Mouse (Mus musculus) regulatory T cell (primary cell): ENCODE data around the gene Blzf1.

Experiments used
- in situ Hi-C: fragments of 300-600 bp; cut with MboI, MseI; formaldehyde crosslinking; loops from one replicate; pipeline ENCODE4 v1.15.1; 2025; ENCODE audit warnings: high pct_unique_total_duplicates

Gene Blzf1

GRCm38 (mm10) chr1:164307124-164307751, at the start of gene Blzf1:
Gene Blzf1, minus strand, starts transcription at chr1:164307489.
- in situ Hi-C loops = no loop called here

DNA sequence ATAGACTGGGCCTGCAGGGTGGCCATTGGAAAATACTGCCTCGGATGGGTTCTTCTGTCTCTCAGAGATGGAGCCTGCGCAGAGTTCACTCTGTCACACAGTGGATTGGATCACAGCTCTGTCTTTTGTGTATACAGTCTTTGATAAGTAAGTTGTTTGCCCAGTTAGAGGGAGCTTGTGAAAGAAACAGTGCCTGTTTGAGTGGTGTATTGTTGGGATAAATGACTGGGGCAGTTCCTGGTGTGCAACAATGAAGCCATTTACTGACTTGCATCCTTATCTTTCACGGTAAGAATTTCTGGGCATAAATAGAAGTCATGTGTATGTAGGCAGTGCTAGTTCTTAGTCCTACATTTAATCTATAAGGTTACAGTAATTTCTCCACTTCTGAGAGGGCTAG, 46.2 kb upstream of the Blzf1 start:
- in situ Hi-C loops = no loop called here

DNA sequence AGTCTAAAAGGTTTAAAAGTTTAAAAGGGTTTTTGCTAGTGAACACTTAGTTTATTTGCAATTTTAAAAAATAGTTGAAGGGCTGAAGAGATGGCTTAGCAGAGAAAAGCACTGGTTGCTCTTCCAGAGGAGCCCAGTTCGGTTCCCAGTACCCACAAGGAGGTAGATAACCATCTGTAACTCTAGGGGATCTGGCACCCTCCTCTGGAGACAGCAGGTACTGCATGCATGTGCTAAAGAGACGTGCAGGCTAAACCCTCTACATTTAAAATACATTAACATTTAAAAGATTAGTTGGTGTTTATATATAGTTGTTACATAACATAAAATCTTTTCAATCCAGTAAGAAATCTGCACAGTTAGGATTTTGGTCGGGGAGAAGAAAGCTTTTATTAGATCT, 34.9 kb upstream of the Blzf1 start:
- in situ Hi-C loops = no loop called here

GRCm38 (mm10) chr1:164335846-164336245, 28.6 kb upstream of the Blzf1 start:
- in situ Hi-C loops = no loop called here

GRCm38 (mm10) chr1:164335435-164335834, 28.1 kb upstream of the Blzf1 start:
- in situ Hi-C loops = no loop called here

DNA sequence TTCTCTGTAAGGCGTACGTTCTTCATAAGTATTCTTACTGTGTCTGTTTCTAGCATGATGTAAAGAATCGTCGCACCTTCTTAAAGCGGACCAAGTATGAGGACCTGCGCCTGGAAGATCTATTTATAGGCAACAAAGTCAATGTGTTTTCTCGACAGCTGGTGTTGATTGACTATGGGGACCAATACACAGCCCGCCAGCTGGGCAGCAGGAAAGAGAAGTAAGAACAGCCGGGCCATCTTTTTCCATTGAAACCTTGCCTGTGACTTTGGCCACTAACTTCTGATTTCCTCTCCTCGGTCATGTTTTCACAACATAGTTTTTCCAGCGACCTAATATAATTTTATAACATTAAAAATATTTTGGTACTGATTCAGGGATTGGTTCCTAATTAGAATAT, 25.3 kb upstream of the Blzf1 start:
- in situ Hi-C loops = no loop called here

- in situ Hi-C loops = no loop called here
Measured at GRCm38 (mm10) chr1:164327764-164328163, 20.5 kb upstream of the Blzf1 start.

DNA sequence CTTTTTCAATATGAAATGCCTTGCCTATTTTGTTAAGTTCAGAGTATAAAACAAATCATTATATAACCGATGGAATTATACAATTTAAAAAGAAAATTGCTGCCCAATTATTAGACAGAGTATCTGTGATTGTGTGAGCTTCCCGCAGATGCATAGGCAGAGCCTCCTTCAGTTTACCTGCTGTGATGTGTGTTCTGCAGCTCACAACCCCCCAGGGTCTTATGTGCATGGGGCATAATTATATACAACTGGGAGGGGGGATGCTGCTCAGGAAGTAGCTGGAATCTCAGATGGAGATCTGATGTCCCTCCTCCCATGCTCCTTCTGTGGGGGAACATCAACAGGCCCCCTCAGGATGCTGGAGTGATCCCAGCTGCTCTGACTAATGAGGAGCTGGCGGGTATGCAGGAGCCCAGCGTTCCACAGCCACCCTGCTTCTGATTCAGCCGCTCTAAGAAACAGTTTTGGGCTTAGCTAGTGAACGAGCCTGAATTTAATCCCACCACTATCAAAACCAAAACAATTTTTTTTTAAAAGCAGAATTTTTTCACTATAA, 19.4 kb upstream of the Blzf1 start:
- in situ Hi-C loops = no loop called here

GRCm38 (mm10) chr1:164324878-164325277, 17.6 kb upstream of the Blzf1 start:
- in situ Hi-C loops = no loop called here

GRCm38 (mm10) chr1:164324221-164324620, 16.9 kb upstream of the Blzf1 start:
- in situ Hi-C loops = no loop called here

GRCm38 (mm10) chr1:164322987-164323650, 15.8 kb upstream of the Blzf1 start:
- in situ Hi-C loops = no loop called here

DNA sequence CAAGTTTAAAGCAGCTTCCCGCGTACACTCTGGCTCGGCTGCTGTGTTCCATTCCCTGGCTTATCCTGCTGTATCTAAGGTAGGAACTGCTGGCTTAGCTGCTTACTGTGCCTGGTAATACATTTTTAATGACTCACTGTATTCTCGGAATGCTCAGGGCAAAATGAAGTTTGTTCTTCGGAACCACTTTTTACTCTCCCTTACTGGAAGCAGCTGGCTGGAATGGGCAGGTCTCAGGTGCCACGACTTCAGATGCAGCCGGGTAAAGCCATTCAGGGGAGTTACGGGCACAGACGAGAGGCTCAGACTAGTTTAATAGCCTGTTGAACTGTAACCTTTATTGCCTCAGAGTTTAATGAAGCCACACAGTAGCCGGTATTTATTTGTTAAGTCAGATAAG, 14.1 kb upstream of the Blzf1 start:
- in situ Hi-C loops = no loop called here

DNA sequence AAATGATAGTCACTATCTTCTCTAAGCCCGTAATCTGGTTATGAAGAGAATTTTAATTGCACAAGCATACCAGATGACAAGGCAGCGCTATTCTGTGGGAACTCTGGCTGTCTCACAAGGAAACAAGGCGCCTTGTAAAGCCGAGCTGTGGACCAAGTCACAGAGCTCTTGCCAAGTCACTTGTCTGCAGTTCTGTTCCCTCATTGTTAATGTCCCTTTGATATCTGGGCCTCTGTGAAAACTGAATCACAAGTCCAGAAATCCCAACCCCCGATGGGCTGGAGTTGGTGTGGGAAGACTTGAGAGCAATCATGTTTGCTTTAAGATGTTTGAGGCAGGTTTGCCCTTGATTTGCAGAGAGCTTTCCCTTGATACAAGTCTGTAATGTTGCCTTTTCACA, 13.4 kb upstream of the Blzf1 start:
- in situ Hi-C loops = no loop called here

DNA sequence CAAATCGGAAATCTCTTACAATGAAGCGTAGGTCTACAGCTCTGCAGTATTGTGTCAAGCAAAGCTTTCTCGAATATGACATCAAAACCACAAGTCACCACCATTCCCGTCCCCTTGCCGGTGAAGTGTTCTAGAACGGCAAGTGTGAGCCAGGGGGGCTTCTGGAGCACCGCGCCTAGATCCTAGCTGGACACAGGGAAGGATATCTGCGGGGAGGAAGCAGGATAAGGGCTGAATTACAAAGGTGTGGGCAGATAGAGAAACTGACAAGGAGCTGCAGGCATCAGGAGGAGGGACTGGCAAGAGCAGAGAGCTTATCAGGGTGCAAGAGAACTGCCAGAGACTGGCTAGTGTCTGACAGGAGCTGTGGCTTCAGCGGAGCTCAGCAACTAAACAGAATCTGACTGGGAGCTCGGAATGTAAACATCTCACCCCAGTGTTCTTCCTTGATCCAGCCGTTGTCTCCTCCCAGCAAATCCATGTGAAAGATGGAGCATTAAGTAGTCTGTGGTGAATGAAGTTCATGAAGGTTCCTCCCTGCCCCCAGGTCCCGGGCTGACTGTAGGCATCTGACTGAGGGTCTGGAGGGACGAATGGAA, 12.4 kb upstream of the Blzf1 start:
- in situ Hi-C loops = loop anchor here (5.0 kb wide), 1 partner anchor 808 kb away; no protein-coding TSS in a partner anchor

- in situ Hi-C loops = loop anchor here (5.0 kb wide), 1 partner anchor 809 kb away; no protein-coding TSS in a partner anchor
Measured at GRCm38 (mm10) chr1:164318474-164318873, 11.2 kb upstream of the Blzf1 start.

DNA sequence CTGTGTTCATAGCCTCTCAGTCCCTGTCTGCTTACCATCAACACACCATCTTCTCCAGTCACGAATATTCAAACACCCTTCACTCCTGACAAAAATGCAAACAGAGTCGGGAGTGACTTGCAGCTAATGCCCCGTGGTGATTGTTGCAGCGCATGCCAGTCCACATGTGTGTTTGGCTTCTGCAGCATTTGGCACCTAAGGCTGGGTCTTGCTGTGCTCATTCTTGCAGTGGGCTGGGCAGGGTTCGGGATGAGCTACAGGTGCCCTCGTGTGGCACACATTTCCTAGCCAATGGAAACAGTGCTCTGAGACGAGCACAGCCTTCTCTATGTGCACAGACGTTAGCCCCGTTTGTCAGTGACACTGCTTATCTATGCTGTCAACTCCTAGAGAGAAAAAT, 10.0 kb upstream of the Blzf1 start:
- in situ Hi-C loops = loop anchor here (5.0 kb wide), 1 partner anchor 810 kb away; no protein-coding TSS in a partner anchor

GRCm38 (mm10) chr1:164316697-164317096, 9.4 kb upstream of the Blzf1 start:
- in situ Hi-C loops = loop anchor here (5.0 kb wide), 1 partner anchor 811 kb away; no protein-coding TSS in a partner anchor

DNA sequence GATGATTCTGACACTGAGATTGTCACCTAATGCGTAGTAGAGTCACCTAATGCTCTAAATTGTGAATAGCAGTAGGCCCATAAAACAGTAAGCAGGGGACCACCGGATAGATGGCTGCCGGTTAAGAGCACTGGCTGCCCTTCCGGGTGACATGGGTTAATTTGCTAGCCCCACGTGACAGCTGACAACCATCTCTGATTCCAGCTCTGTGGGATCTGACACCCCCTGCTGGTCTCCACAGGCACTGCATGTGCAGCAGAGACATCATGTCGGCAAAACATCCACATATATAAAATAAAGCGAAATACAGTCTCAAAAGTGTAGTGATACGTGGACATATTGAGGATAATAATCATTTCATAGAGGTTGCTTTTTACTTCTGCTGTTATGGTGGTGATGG, 8.0 kb upstream of the Blzf1 start:
- in situ Hi-C loops = loop anchor here (5.0 kb wide), 1 partner anchor 812 kb away; no protein-coding TSS in a partner anchor

DNA sequence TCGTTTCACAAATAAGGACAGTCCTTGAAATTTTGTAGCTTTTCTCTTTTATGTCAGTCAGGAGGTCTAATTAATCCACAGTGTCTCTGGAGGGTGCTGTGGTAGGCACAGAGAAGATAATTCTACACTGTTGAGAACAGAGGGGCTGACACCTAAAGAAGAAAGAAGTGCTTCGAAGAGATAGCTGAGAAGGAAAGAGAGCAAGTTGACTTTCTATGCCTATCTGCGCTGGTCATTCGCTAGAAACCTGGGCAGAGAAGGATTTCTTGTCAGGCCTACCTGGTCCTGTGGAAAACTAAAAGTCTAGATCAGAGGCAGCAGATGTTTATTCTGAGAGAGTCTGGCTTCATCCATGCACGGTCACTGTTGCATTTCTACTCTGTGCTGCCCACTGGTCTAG, 6.8 kb upstream of the Blzf1 start:
- in situ Hi-C loops = no loop called here

- in situ Hi-C loops = no loop called here
Measured at GRCm38 (mm10) chr1:164307922-164308321, 633 bp upstream of the Blzf1 start.

DNA sequence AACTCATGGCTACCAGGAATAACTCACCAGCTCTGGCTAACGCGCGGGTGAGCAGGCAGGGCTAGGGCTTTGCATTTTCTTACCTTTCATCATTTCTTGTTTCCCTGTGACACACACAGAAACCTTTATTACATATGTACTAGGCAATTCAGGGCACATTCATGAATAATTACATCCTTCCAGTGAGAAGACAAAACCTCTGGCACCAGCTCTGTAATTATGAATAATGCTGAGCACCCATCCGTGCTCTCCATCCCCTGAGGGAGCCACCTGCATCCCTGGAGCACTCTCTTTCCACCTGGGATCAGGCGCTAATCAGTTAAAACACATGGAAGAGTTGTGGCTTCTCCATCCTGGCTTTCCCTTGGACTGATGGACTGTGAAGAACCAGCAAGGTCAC, 3.5 kb downstream of the Blzf1 start, which contains the start of gene Nme7:
Gene Nme7, plus strand, starts transcription at position 301 of the 400 bp plus-strand sequence.
- in situ Hi-C loops = no loop called here

DNA sequence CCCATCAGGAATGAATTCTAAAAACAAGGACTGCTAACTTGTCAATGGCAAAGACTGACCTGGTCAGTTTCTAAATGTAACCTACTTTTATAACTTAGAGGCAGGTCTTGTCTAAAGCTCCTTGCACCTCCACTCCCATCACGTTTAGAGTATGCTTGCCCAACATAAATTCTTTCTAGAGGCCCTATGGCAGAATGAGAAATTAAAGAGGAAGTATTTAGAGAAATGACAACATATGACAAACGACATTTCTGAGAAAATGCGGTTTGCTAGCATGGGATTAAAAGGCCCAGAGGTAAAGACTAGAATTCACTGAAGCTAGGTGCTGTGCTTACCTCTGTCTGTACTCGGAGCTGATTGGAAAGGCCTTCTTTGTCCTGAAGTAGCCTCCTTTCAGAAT, 5.3 kb downstream of the Blzf1 start:
- in situ Hi-C loops = no loop called here
